In the genomic region with DNA sequence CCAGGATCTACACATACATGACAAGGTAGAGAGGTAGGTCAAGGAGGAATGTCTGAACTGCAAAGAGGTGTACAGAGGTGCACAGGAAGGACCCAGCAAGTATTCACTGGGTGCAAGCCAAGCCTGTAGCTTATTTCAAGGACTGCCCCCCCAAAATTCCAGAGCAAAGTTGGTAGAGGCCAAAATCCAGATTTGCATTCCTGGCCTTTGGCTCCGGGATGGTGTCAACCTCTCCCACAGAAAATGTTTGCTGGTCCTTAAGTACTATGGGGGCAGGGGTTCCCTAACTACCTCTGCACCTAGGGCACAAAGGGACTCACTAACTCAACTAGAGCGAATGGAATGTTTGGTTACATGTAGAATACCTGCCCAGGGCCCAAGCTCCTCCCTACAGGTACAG, we compare ENCODE assay signal across 10 mouse cellular contexts. TPM values are rescaled to one million over a fixed set of nuclear protein-coding genes. Genes with fewer than 3 reads are reported as not detected.
DNase-seq lines count a peak whose midpoint lies in the region; ATAC-seq and TF ChIP-seq lines count a peak whose summit lies in the region.
"Had no signal": no experiment of that assay in that cellular context is flagged by ENCODE, and none has a peak within 500 bp of the region (broad histone marks: within the 10 kb centered on the region; RNA-seq: fewer than 3 reads in every experiment).

No protein-coding gene starts in this region.

- H3K4me3 ChIP-seq in neural tube, embryonic 11.5 days (ENCODE audit: low read depth, low read length), result peak overlapping the region; percentile 88
- H3K4me3 ChIP-seq in hindbrain, embryonic 12.5 days, result peak overlapping the region; percentile 94
- H3K4me3 ChIP-seq in lung, embryonic 14.5 days (ENCODE audit: low read depth, low read length), result peak overlapping the region; percentile 87

- TF ChIP-seq CTCF in lung, embryonic 14.5 days (IDR thresholded peaks at IDR 0.05; ENCODE audit: low read depth), result no peak

- peaks cover 7% of the 10 kb centered on the region for H3K36me3 ChIP-seq in neural tube, embryonic 11.5 days (ENCODE audit: control insufficient read depth, insufficient read depth, low read length)
- peaks cover 12% of the 10 kb centered on the region for H3K36me3 ChIP-seq in hindbrain, embryonic 12.5 days
- H3K36me3 ChIP-seq in lung, embryonic 14.5 days (ENCODE audit: insufficient read depth), result peaks cover 20% of the 10 kb centered on the region

- no peak overlapping the region for H3K9ac ChIP-seq in neural tube, embryonic 11.5 days (ENCODE audit: low read length)
- peak overlapping the region; percentile 77 for H3K9ac ChIP-seq in hindbrain, embryonic 12.5 days
- H3K9ac ChIP-seq in lung, embryonic 14.5 days, result peak overlapping the region; percentile 82; the same call in 1 of the 2 replicates

- 78% methylated on average over 2 of the region's 2 CpGs for WGBS in neural tube, embryonic 11.5 days
- 70% methylated on average over 2 of the region's 2 CpGs for WGBS in hindbrain, embryonic 12.5 days
- WGBS in lung, embryonic 14.5 days, result 45% methylated on average over 2 of the region's 2 CpGs

- no peak for ATAC-seq in neural tube, embryonic 11.5 days (ENCODE audit: insufficient read depth, low FRiP score, low TSS enrichment)
- ATAC-seq in hindbrain, embryonic 12.5 days (ENCODE audit: low FRiP score), result no peak
- no peak for ATAC-seq in lung, embryonic 14.5 days (ENCODE audit: insufficient read depth)

- no peak for DNase-seq in neural tube, embryonic 11.5 days (ENCODE audit: low spot score)
- no peak for DNase-seq in neural tube, embryonic 10.5 days (ENCODE audit: extremely low spot score, low spot score)
- DNase-seq in lung, embryonic 14.5 days, result peak; percentile 42
- DNase-seq in T-cell, adult 2 months (ENCODE audit: low spot score), result no peak
- no peak for DNase-seq in right cerebral cortex, postnatal 25 days
- DNase-seq in cerebellum, postnatal 36 days, result no peak
- no peak for DNase-seq in thymus, postnatal 4 days

- no peaks in the 10 kb centered on the region for H3K27me3 ChIP-seq in neural tube, embryonic 11.5 days (ENCODE audit: control insufficient read depth, insufficient read depth, low read length)
- H3K27me3 ChIP-seq in hindbrain, embryonic 12.5 days, result no peaks in the 10 kb centered on the region
- no peaks in the 10 kb centered on the region for H3K27me3 ChIP-seq in lung, embryonic 14.5 days (ENCODE audit: insufficient read depth, low read length)

- peaks cover 27% of the 10 kb centered on the region for H3K4me1 ChIP-seq in neural tube, embryonic 11.5 days (ENCODE audit: control insufficient read depth, insufficient read depth, low read length)
- H3K4me1 ChIP-seq in hindbrain, embryonic 12.5 days, result peaks cover 52% of the 10 kb centered on the region
- peaks cover 22% of the 10 kb centered on the region for H3K4me1 ChIP-seq in lung, embryonic 14.5 days (ENCODE audit: insufficient read depth)

- peak overlapping the region; percentile 45; the same call in 1 of the 2 replicates for H3K27ac ChIP-seq in neural tube, embryonic 11.5 days (ENCODE audit: low read depth, low read length)
- H3K27ac ChIP-seq in hindbrain, embryonic 12.5 days, result peak overlapping the region; percentile 89
- H3K27ac ChIP-seq in lung, embryonic 14.5 days (ENCODE audit: low read depth), result peak overlapping the region; percentile 94

- H3K4me2 ChIP-seq in neural tube, embryonic 11.5 days (ENCODE audit: low read depth), result peak overlapping the region; percentile 76
- H3K4me2 ChIP-seq in hindbrain, embryonic 12.5 days (replicated peaks), result peak overlapping the region; percentile 93
- peak overlapping the region; percentile 84 for H3K4me2 ChIP-seq in lung, embryonic 14.5 days

- no peaks in the 10 kb centered on the region for H3K9me3 ChIP-seq in neural tube, embryonic 11.5 days (ENCODE audit: control insufficient read depth, low read length)
- H3K9me3 ChIP-seq in hindbrain, embryonic 12.5 days (replicated peaks), result no peaks in the 10 kb centered on the region
- H3K9me3 ChIP-seq in lung, embryonic 14.5 days (ENCODE audit: low read depth, low read length), result no peaks in the 10 kb centered on the region

RNA-seq across cellular contexts. Expression of a gene that starts 1.9 kb away (rescaled TPM):
- polyA plus RNA-seq in neural tube, embryonic 11.5 days (2014; fragmentation: Nextera tagmentation; extraction: Ambion mirVana), result 13.1 and 13.9 TPM in 2 replicates
- polyA plus RNA-seq in hindbrain, embryonic 12.5 days (2016; fragmentation: Nextera tagmentation; extraction: Ambion mirVana), result 25.0 and 30.7 TPM in 2 replicates
- polyA plus RNA-seq in lung, embryonic 14.5 days (2014; fragmentation: Nextera tagmentation; extraction: Ambion mirVana), result 12.4 and 13.6 TPM in 2 replicates

RNA-seq across cellular contexts. Expression of a gene that starts 9.1 kb away (rescaled TPM):
- 9.2 and 10.4 TPM in 2 replicates for polyA plus RNA-seq in neural tube, embryonic 11.5 days (2014; fragmentation: Nextera tagmentation; extraction: Ambion mirVana)
- 11.6 and 12.3 TPM in 2 replicates for polyA plus RNA-seq in hindbrain, embryonic 12.5 days (2016; fragmentation: Nextera tagmentation; extraction: Ambion mirVana)
- 2.6 and 3.2 TPM in 2 replicates for polyA plus RNA-seq in lung, embryonic 14.5 days (2014; fragmentation: Nextera tagmentation; extraction: Ambion mirVana)

RNA-seq across cellular contexts. Expression of a gene that starts 16.2 kb away (rescaled TPM):
- 0.20 and 0.42 TPM in 2 replicates for polyA plus RNA-seq in neural tube, embryonic 11.5 days (2014; fragmentation: Nextera tagmentation; extraction: Ambion mirVana)
- 0.92 and 0.96 TPM in 2 replicates for polyA plus RNA-seq in hindbrain, embryonic 12.5 days (2016; fragmentation: Nextera tagmentation; extraction: Ambion mirVana)
- polyA plus RNA-seq in lung, embryonic 14.5 days (2014; fragmentation: Nextera tagmentation; extraction: Ambion mirVana), result 0.36 and 0.37 TPM in 2 replicates
- polyA plus RNA-seq: adrenal gland, adult 2 months; liver, adult 2 months had no signal

RNA-seq across cellular contexts. Expression of a gene that starts 20.9 kb away (rescaled TPM):
- 1.5 and 2.6 TPM in 2 replicates for polyA plus RNA-seq in neural tube, embryonic 11.5 days (2014; fragmentation: Nextera tagmentation; extraction: Ambion mirVana)
- polyA plus RNA-seq in hindbrain, embryonic 12.5 days (2016; fragmentation: Nextera tagmentation; extraction: Ambion mirVana), result 1.4 and 3.2 TPM in 2 replicates
- polyA plus RNA-seq in lung, embryonic 14.5 days (2014; fragmentation: Nextera tagmentation; extraction: Ambion mirVana), result 1.2 and 1.4 TPM in 2 replicates

RNA-seq across cellular contexts. Expression of a gene that starts 35.7 kb away (rescaled TPM):
- polyA plus RNA-seq in neural tube, embryonic 11.5 days (2014; fragmentation: Nextera tagmentation; extraction: Ambion mirVana), result 14.5 and 15.1 TPM in 2 replicates
- 14.1 and 14.3 TPM in 2 replicates for polyA plus RNA-seq in hindbrain, embryonic 12.5 days (2016; fragmentation: Nextera tagmentation; extraction: Ambion mirVana)
- 24.1 and 25.9 TPM in 2 replicates for polyA plus RNA-seq in lung, embryonic 14.5 days (2014; fragmentation: Nextera tagmentation; extraction: Ambion mirVana)
